Mouse (Mus musculus): ENCODE data around the gene Sgf29. TPM values are rescaled to one million over a fixed set of nuclear protein-coding genes. Genes with fewer than 3 reads are reported as not detected.

The Sgf29 gene
- total and polyA plus RNA-seq, 2 experiments from 2014 or later = 22.8 to 59.6 TPM

DNA sequence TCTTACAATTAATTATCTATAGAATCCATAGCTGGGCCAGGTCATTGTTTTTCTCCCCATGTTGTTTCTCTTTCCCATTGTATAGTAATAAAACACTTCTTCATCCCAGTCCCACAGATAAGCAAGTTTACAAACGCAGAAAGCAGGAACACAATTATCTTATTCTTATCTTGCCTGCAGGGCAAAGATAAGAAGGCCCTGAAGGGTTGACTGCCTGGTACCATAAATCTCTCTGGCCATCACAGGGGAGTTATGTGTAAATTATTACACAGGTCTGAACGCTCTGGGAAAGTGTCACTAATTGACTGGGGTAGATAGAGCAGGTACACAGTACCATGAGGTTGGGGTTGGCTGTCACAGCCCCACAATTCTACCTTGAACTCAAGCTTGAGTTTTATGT is 1.7 kb downstream of the Sgf29 start:
- DNase-seq = no peak
- 92% methylated on average over 2 of the region's 2 CpGs for WGBS

DNA sequence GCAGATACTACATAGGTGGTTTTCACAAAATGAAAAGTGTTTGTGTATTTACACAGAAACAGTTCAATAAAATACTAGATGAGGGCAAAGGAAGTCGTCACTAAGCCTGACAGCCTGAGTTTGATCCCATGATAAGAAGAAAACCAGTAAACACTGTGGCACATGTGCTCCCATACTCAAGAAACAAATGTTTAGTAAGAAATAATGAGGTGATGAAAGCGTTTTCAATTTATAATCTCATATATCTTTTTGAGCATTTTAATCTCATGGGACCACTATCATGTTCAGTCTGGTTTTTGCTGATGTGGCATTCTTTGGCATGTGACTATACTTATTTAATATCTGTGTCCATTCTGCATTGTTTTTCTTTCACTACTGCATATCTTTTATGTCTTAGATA is 4.9 kb downstream of the Sgf29 start:
- no peak overlapping the region for H3K27ac ChIP-seq (ENCODE audit: low read depth, low read length)
- H3K27me3 ChIP-seq (ENCODE audit: insufficient read depth, low read length) = no peaks in the 10 kb centered on the region
- peaks cover 4% of the 10 kb centered on the region; the same call in 1 of the 2 replicates for H3K4me1 ChIP-seq (ENCODE audit: insufficient read depth)
- no peaks in the 10 kb centered on the region for H3K9me3 ChIP-seq (ENCODE audit: low read length)
- no peak for ATAC-seq
- no peak overlapping the region for H3K9ac ChIP-seq
- no peak for TF ChIP-seq CTCF (IDR thresholded peaks at IDR 0.05; ENCODE audit: low read depth)
- H3K4me3 ChIP-seq (ENCODE audit: low read depth, low read length) = no peak overlapping the region
- no peak overlapping the region for H3K4me2 ChIP-seq (ENCODE audit: low read depth)
- no peak for DNase-seq
- 89% methylated on average over 2 of the region's 2 CpGs for WGBS
- H3K36me3 ChIP-seq (ENCODE audit: insufficient read depth) = no peaks in the 10 kb centered on the region

More for the DNA sequence above, 1.7 kb downstream of the Sgf29 start:
- no peak overlapping the region for H3K9ac ChIP-seq
- H3K36me3 ChIP-seq (ENCODE audit: insufficient read depth) = no peaks in the 10 kb centered on the region
- H3K27ac ChIP-seq (ENCODE audit: low read depth, low read length) = no peak overlapping the region
- peaks cover 4% of the 10 kb centered on the region; the same call in 1 of the 2 replicates for H3K4me1 ChIP-seq (ENCODE audit: insufficient read depth)
- H3K9me3 ChIP-seq (ENCODE audit: low read length) = no peaks in the 10 kb centered on the region
- no peak overlapping the region for H3K4me3 ChIP-seq (ENCODE audit: low read depth, low read length)
- ATAC-seq = no peak
- H3K4me2 ChIP-seq (ENCODE audit: low read depth) = no peak overlapping the region
- H3K27me3 ChIP-seq (ENCODE audit: insufficient read depth, low read length) = no peaks in the 10 kb centered on the region
- TF ChIP-seq CTCF (IDR thresholded peaks at IDR 0.05; ENCODE audit: low read depth) = no peak

DNA sequence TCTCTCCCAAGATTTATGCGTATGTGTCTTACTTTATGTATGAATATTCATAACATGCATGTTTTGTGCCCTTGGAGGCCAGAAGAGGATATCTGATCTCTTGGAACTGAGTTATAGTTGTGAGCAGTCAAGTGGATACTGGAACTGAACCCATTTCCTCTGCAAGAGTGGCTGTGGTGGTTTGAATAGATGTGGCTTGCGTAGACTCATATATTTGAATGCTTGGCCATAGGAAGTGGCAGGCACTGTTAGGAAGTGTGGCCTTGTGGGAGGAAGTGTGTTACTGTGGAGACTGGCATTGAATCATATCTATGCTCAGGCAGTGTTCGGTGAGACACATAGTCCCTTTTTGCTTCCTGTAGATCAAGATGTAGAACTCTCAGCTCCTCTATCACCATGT is 6.6 kb downstream of the Sgf29 start:
- no peaks in the 10 kb centered on the region for H3K27me3 ChIP-seq (ENCODE audit: insufficient read depth, low read length)
- no peak for TF ChIP-seq CTCF (IDR thresholded peaks at IDR 0.05; ENCODE audit: low read depth)
- no peaks in the 10 kb centered on the region for H3K4me1 ChIP-seq (ENCODE audit: insufficient read depth)
- H3K27ac ChIP-seq (ENCODE audit: low read depth, low read length) = no peak overlapping the region
- H3K36me3 ChIP-seq (ENCODE audit: insufficient read depth) = no peaks in the 10 kb centered on the region
- DNase-seq = no peak
- no peak overlapping the region for H3K4me2 ChIP-seq (ENCODE audit: low read depth)
- H3K4me3 ChIP-seq (ENCODE audit: low read depth, low read length) = no peak overlapping the region
- ATAC-seq = no peak
- no peak overlapping the region for H3K9ac ChIP-seq
- H3K9me3 ChIP-seq (ENCODE audit: low read length) = no peaks in the 10 kb centered on the region
- 91% methylated on average over 3 of the region's 3 CpGs for WGBS

GRCm38 (mm10) chr7:126657522-126657921 is 8.4 kb downstream of the Sgf29 start:
- Histone ChIP-seq H3K4me1 (ENCODE audit: insufficient read depth) (no peaks in the 10 kb centered on the region), H3K4me2 (ENCODE audit: low read depth) (no peak overlapping the region), H3K27me3 (ENCODE audit: insufficient read depth, low read length) (no peaks in the 10 kb centered on the region), H3K4me3 (ENCODE audit: low read depth, low read length) (no peak overlapping the region), H3K9ac (no peak overlapping the region), H3K36me3 (ENCODE audit: insufficient read depth) (0 out of 2 replicates have a peak, but pooled peaks cover 2% of the 10 kb centered on the region), H3K9me3 (ENCODE audit: low read length) (no peaks in the 10 kb centered on the region), H3K27ac (ENCODE audit: low read depth, low read length) (no peak overlapping the region)
- DNase-seq (no peak), ATAC-seq (no peak)
- no peak for TF ChIP-seq CTCF (IDR thresholded peaks at IDR 0.05; ENCODE audit: low read depth)
- WGBS = 81% methylated on average over 1 of the region's 1 CpGs

DNA sequence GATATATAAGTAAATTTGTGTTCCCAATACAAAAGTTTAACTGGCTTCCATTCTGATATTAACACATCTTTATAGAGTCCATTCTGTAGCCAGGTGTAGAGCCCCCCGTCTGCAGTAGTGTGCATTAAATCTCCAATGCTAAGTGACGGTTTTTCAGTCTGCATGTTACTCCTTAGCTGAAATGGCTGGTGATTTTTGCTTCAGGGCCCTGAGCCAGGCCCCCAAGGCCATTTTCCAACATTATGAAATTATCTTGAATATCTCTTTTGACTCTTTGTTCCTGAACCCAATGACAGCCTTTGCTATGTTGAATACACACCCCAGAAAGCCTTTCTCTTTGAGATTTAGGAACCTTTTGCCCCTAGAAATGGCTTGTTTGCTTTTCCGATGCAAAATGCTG is 10.7 kb downstream of the Sgf29 start:
- DNase-seq (no peak), ATAC-seq (no peak)
- Histone ChIP-seq H3K9ac (no peak overlapping the region), H3K4me2 (ENCODE audit: low read depth) (no peak overlapping the region), H3K4me1 (ENCODE audit: insufficient read depth) (no peaks in the 10 kb centered on the region), H3K27ac (ENCODE audit: low read depth, low read length) (no peak overlapping the region), H3K27me3 (ENCODE audit: insufficient read depth, low read length) (no peaks in the 10 kb centered on the region), H3K9me3 (ENCODE audit: low read length) (no peaks in the 10 kb centered on the region), H3K36me3 (ENCODE audit: insufficient read depth) (peaks cover 12% of the 10 kb centered on the region), H3K4me3 (ENCODE audit: low read depth, low read length) (no peak overlapping the region)
- 90% methylated on average over 3 of the region's 3 CpGs for WGBS
- TF ChIP-seq CTCF (IDR thresholded peaks at IDR 0.05; ENCODE audit: low read depth) = no peak

DNA sequence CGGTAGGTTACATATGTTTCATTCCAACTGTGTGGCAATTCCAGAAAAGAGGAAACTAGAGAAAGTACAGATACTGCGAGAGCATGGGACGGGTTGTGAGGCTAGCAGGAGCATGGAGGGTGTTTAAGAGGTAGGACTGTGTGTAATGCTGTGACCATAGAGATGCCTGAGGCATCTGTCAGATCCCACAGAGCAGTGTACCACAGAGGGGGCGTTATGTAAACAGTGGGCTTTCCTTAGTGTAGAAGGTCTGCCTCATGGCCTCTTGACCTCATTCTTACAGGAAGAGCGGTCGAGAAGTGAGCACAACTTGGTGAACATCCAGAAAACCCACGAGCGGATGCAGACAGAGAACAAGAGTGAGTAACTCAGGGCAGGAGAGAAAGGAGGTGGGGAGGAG is 14.5 kb downstream of the Sgf29 start:
- H3K27me3 ChIP-seq (ENCODE audit: insufficient read depth, low read length) = no peaks in the 10 kb centered on the region
- H3K4me3 ChIP-seq (ENCODE audit: low read depth, low read length) = no peak overlapping the region
- H3K9ac ChIP-seq = no peak overlapping the region
- peaks cover 25% of the 10 kb centered on the region for H3K36me3 ChIP-seq (ENCODE audit: insufficient read depth)
- ATAC-seq (no peak), DNase-seq (no peak)
- no peaks in the 10 kb centered on the region for H3K9me3 ChIP-seq (ENCODE audit: low read length)
- no peaks in the 10 kb centered on the region for H3K4me1 ChIP-seq (ENCODE audit: insufficient read depth)
- H3K27ac ChIP-seq (ENCODE audit: low read depth, low read length) = no peak overlapping the region
- 88% methylated on average over 8 of the region's 8 CpGs for WGBS
- no peak overlapping the region for H3K4me2 ChIP-seq (ENCODE audit: low read depth)
- TF ChIP-seq CTCF (IDR thresholded peaks at IDR 0.05; ENCODE audit: low read depth) = no peak

DNA sequence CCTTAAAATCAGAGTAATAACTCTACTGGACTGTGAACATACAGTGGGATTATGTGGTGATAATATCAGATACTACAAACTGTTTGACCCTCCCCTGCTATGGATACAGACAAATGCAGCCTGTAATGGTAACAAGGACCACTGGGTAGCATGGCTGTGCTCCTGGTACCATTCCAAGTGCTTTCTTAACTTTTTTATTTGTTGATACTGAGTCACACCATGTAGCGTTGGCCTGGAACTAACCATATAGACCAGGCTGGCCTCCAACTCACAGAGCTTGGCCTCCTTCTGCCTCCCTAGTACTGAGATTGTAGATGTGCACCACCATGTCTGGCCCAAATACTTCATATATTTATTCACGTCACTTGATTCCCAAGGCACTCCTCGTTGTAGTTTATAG is 16.2 kb downstream of the Sgf29 start:
- no peak overlapping the region for H3K9ac ChIP-seq
- no peaks in the 10 kb centered on the region for H3K9me3 ChIP-seq (ENCODE audit: low read length)
- H3K4me1 ChIP-seq (ENCODE audit: insufficient read depth) = no peaks in the 10 kb centered on the region
- H3K36me3 ChIP-seq (ENCODE audit: insufficient read depth) = peaks cover 26% of the 10 kb centered on the region
- no peaks in the 10 kb centered on the region for H3K27me3 ChIP-seq (ENCODE audit: insufficient read depth, low read length)
- TF ChIP-seq CTCF (IDR thresholded peaks at IDR 0.05; ENCODE audit: low read depth) = no peak
- no peak overlapping the region for H3K4me3 ChIP-seq (ENCODE audit: low read depth, low read length)
- no peak overlapping the region for H3K4me2 ChIP-seq (ENCODE audit: low read depth)
- 90% methylated on average over 3 of the region's 3 CpGs for WGBS
- H3K27ac ChIP-seq (ENCODE audit: low read depth, low read length) = no peak overlapping the region
- no peak for DNase-seq
- ATAC-seq = no peak
